8 mouse cellular contexts compared by ENCODE assay signal in genomic region chr9:123529392-123530157, GRCm38 (mm10). TPM values are rescaled to one million over a fixed set of nuclear protein-coding genes. Genes with fewer than 3 reads are reported as not detected.
A peak's percentile ranks its signal among the peaks of the same experiment; 100 is the strongest.
DNase-seq lines count a peak whose midpoint lies in the region; ATAC-seq and TF ChIP-seq lines count a peak whose summit lies in the region.

TSS of gene Sacm1l (plus strand) at chr9:123529759.

- H3K9ac ChIP-seq in ES-Bruce4 (ENCODE audit: low read depth, poor library complexity, severe bottlenecking), result peak within 1 kb of the TSS; percentile 80
- H3K9ac ChIP-seq in forebrain, embryonic 13.5 days, result peak within 1 kb of the TSS; percentile 94
- peak within 1 kb of the TSS; percentile 87 for H3K9ac ChIP-seq in liver, postnatal 0 days (replicated peaks)
- H3K9ac ChIP-seq in neural tube, embryonic 14.5 days (replicated peaks; ENCODE audit: low read depth, low read length), result peak within 1 kb of the TSS; percentile 98

- H3K9me3 ChIP-seq in ES-Bruce4 (replicated peaks; ENCODE audit: control insufficient read depth, insufficient read depth, low read length, poor library complexity, severe bottlenecking), result no peaks in the 10 kb centered on the region
- no peaks in the 10 kb centered on the region for H3K9me3 ChIP-seq in forebrain, embryonic 13.5 days (replicated peaks)
- no peaks in the 10 kb centered on the region for H3K9me3 ChIP-seq in liver, postnatal 0 days (ENCODE audit: low read length)
- no peaks in the 10 kb centered on the region for H3K9me3 ChIP-seq in neural tube, embryonic 14.5 days (ENCODE audit: control insufficient read depth, low read length)

- no peak for TF ChIP-seq CTCF in ES-Bruce4 (IDR thresholded peaks at IDR 0.05; ENCODE audit: low read depth, low read length)
- no peak for TF ChIP-seq CTCF in liver, postnatal 0 days (IDR thresholded peaks at IDR 0.05; ENCODE audit: low read depth)

- peak; percentile 99 for DNase-seq in heart, postnatal 10 days
- DNase-seq in large intestine, adult 2 months (ENCODE audit: low read depth, low spot score), result peak; percentile 96
- peak; percentile 98 for DNase-seq in liver, postnatal 0 days
- peak; percentile 98 for DNase-seq in testis, postnatal 10 days (ENCODE audit: low spot score)

- peak; percentile 70 for TF ChIP-seq POLR2A in ES-Bruce4 (IDR thresholded peaks at IDR 0.05; ENCODE audit: insufficient read depth, low read length)

- peak within 1 kb of the TSS; percentile 31; the same call in 1 of the 2 replicates for H3K27ac ChIP-seq in ES-Bruce4 (ENCODE audit: insufficient read depth, low read length)
- peak within 1 kb of the TSS; percentile 96 for H3K27ac ChIP-seq in forebrain, embryonic 13.5 days
- H3K27ac ChIP-seq in liver, postnatal 0 days (ENCODE audit: low read depth), result peak within 1 kb of the TSS; percentile 96
- H3K27ac ChIP-seq in neural tube, embryonic 14.5 days (ENCODE audit: low read depth, low read length), result peak within 1 kb of the TSS; percentile 92

- no peaks in the 10 kb centered on the region for H3K36me3 ChIP-seq in ES-Bruce4 (ENCODE audit: control insufficient read depth, insufficient read depth, low read length, poor library complexity, severe bottlenecking)
- no peaks in the 10 kb centered on the region for H3K36me3 ChIP-seq in forebrain, embryonic 13.5 days (ENCODE audit: poor library complexity, severe bottlenecking)
- H3K36me3 ChIP-seq in liver, postnatal 0 days (replicated peaks; ENCODE audit: insufficient read depth, low read length), result no peaks in the 10 kb centered on the region
- no peaks in the 10 kb centered on the region for H3K36me3 ChIP-seq in neural tube, embryonic 14.5 days (ENCODE audit: control insufficient read depth, insufficient read depth, low read length)

- TF ChIP-seq EP300 in ES-Bruce4 (IDR thresholded peaks at IDR 0.05; ENCODE audit: insufficient read depth, low read depth, low read length), result peak; percentile 79
- TF ChIP-seq EP300 in liver, postnatal 0 days (IDR thresholded peaks at IDR 0.05; ENCODE audit: low read depth), result peak; percentile 75; the same call in 1 of the 2 replicates

- peak within 1 kb of the TSS; percentile 90 for H3K4me3 ChIP-seq in ES-Bruce4 (ENCODE audit: low read depth, low read length)
- peak within 1 kb of the TSS; percentile 96 for H3K4me3 ChIP-seq in forebrain, embryonic 13.5 days
- H3K4me3 ChIP-seq in liver, postnatal 0 days (ENCODE audit: low read depth, low read length), result peak within 1 kb of the TSS; percentile 98
- peak within 1 kb of the TSS; percentile 97 for H3K4me3 ChIP-seq in neural tube, embryonic 14.5 days (ENCODE audit: low read depth, low read length)

- ATAC-seq in cerebellum, adult (ENCODE audit: insufficient number of reproducible peaks, low FRiP score, low TSS enrichment), result peak; percentile 98
- ATAC-seq in forebrain, embryonic 13.5 days, result peak; percentile 99
- ATAC-seq in liver, postnatal 0 days, result peak; percentile 97
- ATAC-seq in neural tube, embryonic 14.5 days (ENCODE audit: low read depth), result peak; percentile 99

- peaks cover 2% of the 10 kb centered on the region for H3K4me1 ChIP-seq in ES-Bruce4 (ENCODE audit: control insufficient read depth, insufficient read depth, low read length)
- H3K4me1 ChIP-seq in forebrain, embryonic 13.5 days, result peaks cover 24% of the 10 kb centered on the region
- peaks cover 13% of the 10 kb centered on the region for H3K4me1 ChIP-seq in liver, postnatal 0 days (ENCODE audit: insufficient read depth)
- H3K4me1 ChIP-seq in neural tube, embryonic 14.5 days (ENCODE audit: control insufficient read depth, insufficient read depth, low read length), result peaks cover 16% of the 10 kb centered on the region

- no peaks in the 10 kb centered on the region for H3K27me3 ChIP-seq in ES-Bruce4 (ENCODE audit: control insufficient read depth, insufficient read depth, low read length, poor library complexity, severe bottlenecking)
- no peaks in the 10 kb centered on the region for H3K27me3 ChIP-seq in forebrain, embryonic 13.5 days
- H3K27me3 ChIP-seq in liver, postnatal 0 days (ENCODE audit: insufficient read depth, low read length), result no peaks in the 10 kb centered on the region
- H3K27me3 ChIP-seq in neural tube, embryonic 14.5 days (ENCODE audit: control insufficient read depth, insufficient read depth, low read length), result no peaks in the 10 kb centered on the region

- intact Hi-C loops in heart, postnatal 10 days (cut with DNase I), result loop anchor here (5.0 kb wide), 1 partner anchor 162 kb away; the partner anchor contains the start of gene Lars2

- peak within 1 kb of the TSS; percentile 57 for H3K4me2 ChIP-seq in forebrain, embryonic 13.5 days
- peak within 1 kb of the TSS; percentile 84 for H3K4me2 ChIP-seq in liver, postnatal 0 days (ENCODE audit: low read depth, low read length)
- H3K4me2 ChIP-seq in neural tube, embryonic 14.5 days (ENCODE audit: low read depth, low read length), result peak within 1 kb of the TSS; percentile 79

- under 1% methylated on average over 65 of the region's 79 CpGs for WGBS in forebrain, embryonic 13.5 days
- under 1% methylated on average over 79 of the region's 79 CpGs for WGBS in large intestine, adult 2 months
- WGBS in liver, postnatal 0 days (ENCODE audit: insufficient replicate concordance), result under 1% methylated on average over 78 of the region's 79 CpGs
- whole genome bisulfite sequencing in neural tube, embryonic 14.5 days, result under 1% methylated on average over 70 of the region's 79 CpGs

RNA-seq across cellular contexts. Expression of gene Sacm1l, which starts in this region (rescaled TPM):
- polyA plus RNA-seq in ES-Bruce4 (2011; ENCODE audit: insufficient read depth, insufficient read length, low read depth, missing spikeins), result 49.9 and 57.0 TPM in 2 replicates
- 41.0 and 43.6 TPM in 2 replicates for polyA plus RNA-seq in forebrain, embryonic 13.5 days (2015; fragmentation: Nextera tagmentation; extraction: Ambion mirVana)
- 10 to 100 TPM; 43.5 to 45.3 TPM for total RNA-seq in heart, postnatal 10 days (2021)
- polyA plus RNA-seq in large intestine, adult 2 months (2012; rRNA removed), result 10.5 and 12.7 TPM in 2 replicates
- 21.0 and 22.2 TPM in 2 replicates for polyA plus RNA-seq in liver, postnatal 0 days (2015; fragmentation: Nextera tagmentation; extraction: Ambion mirVana)
- 56.2 and 62.8 TPM in 2 replicates for polyA plus RNA-seq in neural tube, embryonic 14.5 days (2014; fragmentation: Nextera tagmentation; extraction: Ambion mirVana)

Comparison
In these comparisons a context has a peak if more than half of its experiments do, and no peak if none do; other contexts are left out.
1. Peak in every context shown above with its lines: DNase-seq, ATAC-seq, H3K4me3 ChIP-seq and H3K27ac ChIP-seq.
2. H3K27ac ChIP-seq: peak in every context shown above with its lines; median percentile 96 in forebrain, embryonic 13.5 days; 96 in liver, postnatal 0 days; 92 in neural tube, embryonic 14.5 days; 31 in ES-Bruce4.